Mouse (Mus musculus) kidney, postnatal 14 days (tissue): ENCODE data around the gene Erv3.
A peak's percentile ranks its signal among the peaks of the same experiment; 100 is the strongest.
"Not testable (repeated sequence)": the region's sequence is repeated elsewhere in the genome, so short reads cannot be mapped to it uniquely, and the experiment has no call there.

Experiments
- DNase-seq: peaks from one replicate; pipeline ENCODE4 v3.0.0; 2022; ENCODE audit warnings: mixed read lengths

The Erv3 gene

DNA sequence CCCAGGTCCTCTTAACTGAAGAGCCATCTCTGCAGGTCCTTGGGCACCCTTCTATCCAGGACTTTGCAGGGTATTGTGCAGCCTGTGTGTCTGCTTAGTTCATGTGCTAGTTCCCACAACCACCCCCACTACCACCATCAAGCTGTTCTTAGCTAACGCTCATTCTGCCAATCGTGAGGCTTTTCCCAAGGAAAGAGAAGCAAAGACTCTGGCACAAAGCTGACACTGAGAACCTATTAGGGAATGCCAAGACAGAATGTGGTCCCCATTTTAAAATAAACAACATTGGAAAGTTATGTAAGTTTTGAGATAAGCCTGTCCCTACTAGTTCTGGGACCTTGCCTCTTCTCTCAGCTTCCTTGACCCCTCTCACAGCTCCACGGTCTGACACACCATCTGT lies 3.9 kb upstream of the Erv3 start:
- no peak for DNase-seq

DNA sequence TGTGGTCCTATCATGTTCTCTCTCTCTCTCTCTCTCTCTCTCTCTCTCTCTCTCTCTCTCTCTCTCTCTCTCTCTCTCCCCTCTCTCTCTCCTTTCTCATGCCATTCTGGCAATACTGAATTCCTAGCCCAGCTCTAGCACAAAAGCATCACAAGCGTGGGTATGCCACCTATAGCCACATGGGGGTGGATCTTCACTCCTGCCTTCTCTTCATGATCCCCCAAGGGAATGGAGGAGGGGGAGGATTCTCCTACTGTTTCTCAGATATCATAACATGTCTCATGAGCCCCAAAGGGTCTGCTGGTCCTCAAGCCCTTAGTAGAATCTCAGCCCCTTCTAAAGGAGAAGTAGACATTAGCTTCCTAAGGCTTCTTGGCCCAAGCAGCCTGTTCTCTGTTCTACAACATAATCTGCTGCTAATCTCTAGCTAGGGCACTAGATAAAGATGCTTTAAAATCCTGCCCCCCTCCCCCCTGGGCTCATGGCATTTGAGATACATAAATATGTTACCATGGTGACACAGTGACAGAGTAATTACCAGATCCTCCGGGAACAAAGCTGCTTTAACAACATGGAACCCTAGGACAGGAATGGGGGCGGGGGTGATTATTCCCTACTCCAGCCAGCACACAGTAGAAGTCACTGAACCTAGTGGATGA lies 3.2 kb upstream of the Erv3 start:
- no peak for DNase-seq

DNA sequence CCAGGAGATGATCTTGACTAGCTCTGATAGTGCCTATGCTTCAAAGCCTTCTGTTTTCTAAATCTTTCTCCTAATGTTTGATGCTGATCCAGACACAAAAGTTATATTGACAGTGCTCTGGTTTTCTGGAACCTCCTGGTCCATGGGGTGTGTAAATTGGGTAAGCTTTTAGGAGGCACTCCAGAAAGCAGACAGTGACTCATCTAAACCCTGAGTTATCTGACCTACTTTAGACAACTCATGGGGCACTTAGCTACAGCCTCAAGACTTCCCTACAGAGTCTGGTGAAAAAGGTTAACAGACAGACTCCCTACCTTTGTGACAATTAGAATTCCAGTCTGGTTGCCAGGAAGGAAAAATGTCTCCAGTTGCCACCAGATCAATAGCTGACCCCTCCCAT lies 1.7 kb downstream of the Erv3 start:
- DNase-seq = no peak

DNA sequence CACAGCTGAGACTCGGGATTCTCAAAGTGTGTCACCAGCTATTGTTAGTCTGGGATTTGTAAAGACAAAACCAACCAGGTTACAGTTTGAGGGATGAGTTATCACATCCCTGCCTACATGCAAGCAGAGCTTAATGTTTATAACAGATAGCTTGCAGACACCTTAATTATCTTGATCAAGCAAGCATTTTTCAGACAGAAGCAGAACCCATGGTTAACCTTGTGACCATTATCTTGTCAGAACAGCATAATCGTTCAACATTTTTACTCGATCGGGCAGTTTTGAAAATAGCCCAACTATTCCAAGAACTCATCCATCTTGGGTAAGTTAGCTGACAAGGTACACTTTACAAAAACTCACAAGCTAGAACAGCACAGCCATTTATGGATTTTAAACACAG lies 5.8 kb downstream of the Erv3 start:
- DNase-seq = no peak

DNA sequence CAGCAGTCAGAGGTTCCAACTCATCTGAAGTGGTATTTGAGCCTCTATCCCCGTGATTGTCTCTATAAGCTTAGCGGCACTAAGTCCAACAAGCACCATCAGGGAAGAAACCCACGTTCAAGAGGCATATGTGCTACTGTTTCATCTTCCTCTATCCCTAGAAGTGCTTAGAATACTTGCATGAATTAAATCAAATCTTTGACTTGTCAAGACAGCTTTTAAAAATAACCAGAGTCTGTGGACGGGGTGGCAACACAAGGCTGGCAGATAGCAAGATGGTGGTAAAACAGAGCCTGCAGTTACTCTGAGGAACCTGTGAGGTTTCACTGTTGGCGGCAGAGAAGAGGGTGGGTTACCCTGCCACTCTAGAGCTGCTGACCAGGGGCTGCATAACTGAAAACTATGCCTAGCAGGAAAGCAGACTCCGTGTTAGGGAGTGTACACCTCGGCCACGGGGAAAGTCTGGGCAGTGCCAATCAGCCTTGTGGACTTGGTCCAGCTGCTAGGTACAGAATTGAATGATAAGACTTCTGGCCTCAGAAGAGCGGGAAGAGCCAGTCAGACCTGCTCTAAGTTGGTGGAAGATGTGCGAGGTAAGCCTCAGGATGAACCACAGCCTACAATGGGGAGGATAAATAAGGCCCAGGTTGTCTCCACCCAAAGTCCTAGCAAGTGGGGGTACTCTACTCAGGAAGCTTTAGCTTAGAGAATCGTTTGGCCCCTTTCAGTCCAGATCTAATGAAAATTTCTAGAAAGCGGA lies 8.0 kb downstream of the Erv3 start:
- DNase-seq = no peak

DNA sequence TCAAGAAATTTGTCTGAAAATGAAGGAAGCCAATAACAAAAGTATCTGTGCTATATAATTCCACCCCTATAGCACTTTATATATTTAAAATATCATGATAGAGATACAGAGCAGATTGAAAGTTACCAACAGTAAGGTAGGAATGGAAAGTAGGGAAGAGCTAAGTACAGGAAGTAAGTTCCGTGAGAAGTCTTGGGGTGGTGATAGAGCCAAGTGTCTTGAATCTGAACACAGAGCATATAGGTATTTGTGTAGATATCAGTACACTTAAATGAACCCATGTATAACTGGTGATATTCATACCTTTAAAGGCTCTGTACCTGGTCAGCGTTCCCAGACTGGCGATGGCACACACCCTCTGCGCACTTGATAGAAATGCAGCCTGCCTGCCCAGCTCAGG lies 9.5 kb downstream of the Erv3 start:
- no peak for DNase-seq

DNA sequence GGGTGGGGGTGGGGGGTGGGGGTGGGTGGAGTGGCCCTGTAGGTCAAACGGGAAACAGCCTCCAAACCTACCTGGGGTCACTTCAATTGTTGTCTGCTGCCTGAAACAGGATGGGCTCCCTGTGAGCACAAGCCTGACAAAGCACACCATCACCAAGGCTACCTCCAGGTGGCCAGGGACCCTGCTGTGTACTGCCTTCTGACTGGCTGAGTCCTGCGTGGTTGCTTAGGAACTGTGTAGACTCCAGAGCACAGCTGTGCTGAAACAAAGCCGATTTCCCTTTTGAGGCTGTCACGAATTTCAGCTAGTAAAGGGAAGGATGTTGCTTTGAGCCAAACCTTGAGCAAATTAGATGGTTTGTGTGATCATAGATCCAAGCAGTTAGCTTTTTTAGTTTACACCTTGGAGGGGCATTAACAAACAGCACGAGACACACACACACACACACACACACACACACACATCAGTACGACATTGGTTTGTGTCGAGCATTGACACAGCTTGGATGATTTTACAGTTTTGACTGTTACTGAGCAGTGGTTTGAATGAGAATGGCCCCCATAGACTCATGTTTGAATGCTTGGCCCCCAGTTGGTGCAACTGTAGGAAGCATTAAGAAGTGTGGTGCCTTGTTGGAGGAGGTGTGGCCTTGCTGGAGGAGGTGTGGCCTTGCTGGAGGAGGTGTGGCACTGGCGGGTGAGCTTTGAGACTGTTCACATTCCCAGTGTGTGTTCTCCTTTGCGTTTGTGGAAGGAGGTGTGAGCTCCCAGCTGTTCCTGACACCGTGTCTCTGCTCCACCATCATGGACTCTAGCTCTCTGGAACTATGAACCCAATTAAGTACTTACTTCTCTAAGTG lies 11.8 kb downstream of the Erv3 start:
- no peak for DNase-seq

DNA sequence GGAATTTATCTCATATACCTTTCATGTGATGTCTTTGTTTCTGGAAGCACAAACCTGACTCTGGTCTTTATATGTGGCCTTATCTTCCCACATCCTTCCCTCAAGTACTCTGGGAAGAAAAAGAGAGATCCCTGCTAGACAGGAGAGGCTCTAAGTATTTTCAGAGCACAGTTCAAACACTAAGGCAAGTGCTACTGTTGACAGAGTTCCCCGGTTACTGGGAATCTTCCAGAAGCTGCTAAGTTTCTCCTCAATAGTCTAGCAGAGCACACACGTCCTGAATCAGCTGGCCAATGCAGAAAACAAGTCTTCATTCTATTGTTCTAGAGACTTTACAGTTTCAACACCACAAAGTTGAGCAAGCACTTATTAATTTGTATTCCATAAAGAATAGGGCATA lies 12.7 kb downstream of the Erv3 start:
- DNase-seq = no peak

DNA sequence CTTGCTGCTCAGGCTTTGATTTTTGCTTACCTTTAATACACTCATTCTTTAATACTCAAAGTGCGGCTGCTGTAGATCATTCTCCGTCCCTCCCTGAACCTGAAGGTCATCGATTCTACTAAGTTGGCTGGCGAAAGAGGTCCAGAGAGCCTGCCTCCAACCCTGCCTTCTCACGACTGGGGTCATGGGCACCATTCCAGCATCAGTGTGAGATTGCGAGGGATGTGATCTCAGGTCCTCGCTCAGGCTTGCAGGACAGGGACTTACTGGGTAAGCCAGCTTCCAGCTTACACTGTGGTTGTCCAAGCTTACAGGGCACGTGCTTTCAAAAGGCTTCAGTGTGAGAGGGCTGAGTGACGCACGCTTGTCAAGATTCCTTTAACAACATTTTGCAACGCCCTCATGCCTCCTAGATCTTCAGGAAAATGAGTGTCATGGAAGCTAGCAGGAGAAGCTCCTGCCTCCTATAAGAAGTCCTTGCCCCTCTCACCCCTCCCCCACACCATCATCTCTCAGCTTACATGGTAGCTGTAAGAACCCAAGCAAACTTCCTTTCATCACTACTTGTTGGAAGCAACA lies 13.3 kb downstream of the Erv3 start:
- DNase-seq = no peak

DNA sequence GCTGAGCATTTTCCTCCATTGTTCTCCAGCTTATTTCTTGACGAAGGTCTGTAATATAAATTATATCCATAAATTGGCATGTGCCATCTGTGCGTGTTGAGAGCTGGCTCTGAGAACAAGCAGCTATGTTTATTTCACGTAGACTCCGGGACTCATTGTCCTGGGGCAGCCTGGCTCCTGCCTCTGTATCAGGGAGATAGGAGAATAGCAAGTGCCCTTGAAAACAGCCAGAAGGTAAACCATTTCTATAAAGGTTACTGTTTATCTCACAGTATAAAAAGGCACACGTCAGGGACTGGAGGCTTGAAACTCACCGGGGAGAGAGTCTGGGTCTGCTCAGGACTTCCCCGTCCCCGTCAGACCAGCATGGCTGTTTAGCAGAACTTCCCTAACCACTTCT lies 13.9 kb downstream of the Erv3 start:
- DNase-seq = no peak

DNA sequence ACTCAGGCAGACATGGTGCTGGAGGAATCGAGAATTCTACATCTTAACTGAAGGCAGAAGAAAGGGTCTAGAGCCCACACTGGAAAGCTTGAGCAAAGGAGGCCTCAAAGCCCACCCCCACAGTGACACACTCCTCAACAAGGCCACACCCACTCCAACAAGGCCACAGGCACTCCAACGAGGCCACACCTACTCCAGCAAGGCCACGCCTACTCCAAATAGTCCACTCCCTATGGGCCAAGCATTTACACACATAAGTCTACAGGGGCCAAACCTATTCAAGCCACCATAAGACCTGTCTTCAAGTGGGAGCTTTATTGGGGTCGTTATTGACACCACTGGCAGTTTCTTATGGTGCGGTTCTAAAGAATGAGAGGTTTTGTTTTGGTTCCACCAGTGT lies 17.0 kb downstream of the Erv3 start:
- no peak for DNase-seq

DNA sequence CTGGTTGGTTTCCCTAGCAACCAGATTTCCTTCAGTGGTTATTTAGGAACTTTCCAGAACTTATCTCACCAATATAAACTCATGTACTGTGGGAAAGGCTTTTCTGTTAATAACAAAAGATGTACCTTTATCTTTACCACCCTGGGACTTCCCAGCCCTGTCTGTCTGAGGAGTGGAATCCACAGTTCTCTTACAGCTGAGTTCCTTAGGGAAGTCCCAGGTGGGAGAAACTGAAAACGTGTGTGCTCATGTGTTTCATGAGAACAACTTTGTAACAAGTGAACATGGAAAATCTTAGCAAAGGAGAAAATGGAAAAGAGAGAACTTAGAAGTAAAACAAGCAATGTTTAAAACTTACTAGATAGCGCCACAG lies 18.2 kb downstream of the Erv3 start:
- no peak for DNase-seq

DNA sequence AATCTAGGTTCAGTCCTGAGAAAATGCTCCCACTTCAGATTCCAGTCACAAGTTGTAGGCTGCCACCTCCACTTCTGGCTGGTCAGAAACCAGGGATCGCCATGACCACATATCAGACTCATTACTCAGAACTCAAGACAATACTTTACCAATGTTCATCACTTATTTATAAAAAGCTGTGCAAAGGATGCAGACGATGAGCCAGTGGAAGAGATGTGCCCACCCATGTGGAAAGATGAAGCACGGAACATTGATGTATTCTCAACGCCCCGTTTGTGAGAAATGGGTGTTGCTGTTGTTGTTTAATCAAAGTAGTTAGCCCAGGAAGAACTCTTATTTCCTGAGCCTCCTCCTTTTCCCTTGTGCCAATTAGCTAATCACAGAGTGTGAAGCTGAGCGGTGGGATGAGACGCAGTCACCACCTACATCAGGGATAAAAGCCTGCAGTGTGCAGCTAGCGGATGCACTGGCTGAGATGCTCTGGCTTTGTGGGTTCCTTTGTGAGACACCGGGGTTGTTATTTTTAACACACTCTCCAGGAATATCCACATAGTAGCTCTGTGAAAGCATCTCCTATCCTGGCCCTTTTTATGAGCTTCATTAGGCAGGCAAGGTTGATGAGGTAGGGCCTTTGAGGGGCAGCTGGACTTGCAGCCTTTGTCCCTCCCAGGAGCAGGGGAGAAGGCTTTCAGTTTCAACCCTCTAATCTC lies 18.8 kb downstream of the Erv3 start:
- no peak for DNase-seq

DNA sequence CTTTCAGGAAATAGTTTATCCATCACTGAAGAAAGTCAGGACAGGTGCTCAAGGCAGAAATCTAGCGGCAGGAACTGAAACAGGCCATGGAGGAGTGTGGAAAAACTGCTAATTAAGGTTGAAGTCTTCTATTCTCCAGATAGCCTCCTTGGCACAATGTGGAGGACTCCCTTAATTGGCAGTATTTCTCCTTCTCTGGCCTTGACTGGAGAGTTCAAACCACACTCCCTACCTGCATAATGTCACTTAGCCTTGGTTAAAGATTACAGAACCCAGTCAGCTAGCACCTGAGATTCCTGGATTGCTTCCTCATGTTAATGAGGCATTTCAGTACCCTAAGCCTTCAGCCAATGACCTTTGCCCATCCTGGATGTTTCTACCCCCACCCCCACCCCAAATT lies 25.3 kb downstream of the Erv3 start:
- DNase-seq = peak; percentile 10

DNA sequence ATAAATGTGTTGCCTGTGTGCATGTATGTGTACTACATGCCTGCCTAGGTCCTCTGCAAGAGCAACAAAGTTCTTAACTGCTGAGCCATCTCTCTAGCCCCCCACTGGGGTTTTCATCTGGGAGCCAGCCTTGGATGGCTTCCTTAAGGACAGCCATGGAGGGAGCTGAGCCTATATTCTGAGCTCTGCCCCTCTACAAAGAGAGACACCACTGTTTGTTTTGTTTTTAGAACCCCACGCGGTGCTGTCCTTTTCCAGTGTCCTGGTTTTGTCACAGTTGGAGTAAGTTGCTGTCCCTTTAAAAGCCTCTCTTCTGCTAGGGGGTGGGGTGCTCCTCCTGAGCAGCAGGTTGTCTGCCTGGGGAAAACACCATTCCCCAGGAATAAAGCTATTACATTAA lies 27.7 kb downstream of the Erv3 start:
- DNase-seq = no peak

DNA sequence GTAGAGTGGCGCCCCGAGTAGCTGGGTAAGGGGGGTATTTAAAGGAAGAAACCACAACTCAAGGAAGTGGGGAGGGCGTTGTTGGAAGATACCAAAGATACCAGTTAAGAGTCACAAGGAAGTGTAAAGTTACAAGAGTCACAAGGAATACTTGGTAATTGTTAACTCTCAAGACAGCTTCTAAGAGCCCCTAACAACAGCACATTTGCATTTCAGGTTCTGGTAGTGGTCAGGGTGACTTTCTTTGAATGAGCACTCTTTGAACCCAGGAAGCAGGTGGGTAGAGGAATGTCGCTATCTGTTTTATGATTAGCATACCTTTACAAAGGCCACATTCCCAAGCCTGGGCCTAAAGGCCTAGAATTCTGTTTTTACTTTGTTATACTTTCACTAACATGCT lies 28.6 kb downstream of the Erv3 start:
- DNase-seq = not testable (repeated sequence)

DNA sequence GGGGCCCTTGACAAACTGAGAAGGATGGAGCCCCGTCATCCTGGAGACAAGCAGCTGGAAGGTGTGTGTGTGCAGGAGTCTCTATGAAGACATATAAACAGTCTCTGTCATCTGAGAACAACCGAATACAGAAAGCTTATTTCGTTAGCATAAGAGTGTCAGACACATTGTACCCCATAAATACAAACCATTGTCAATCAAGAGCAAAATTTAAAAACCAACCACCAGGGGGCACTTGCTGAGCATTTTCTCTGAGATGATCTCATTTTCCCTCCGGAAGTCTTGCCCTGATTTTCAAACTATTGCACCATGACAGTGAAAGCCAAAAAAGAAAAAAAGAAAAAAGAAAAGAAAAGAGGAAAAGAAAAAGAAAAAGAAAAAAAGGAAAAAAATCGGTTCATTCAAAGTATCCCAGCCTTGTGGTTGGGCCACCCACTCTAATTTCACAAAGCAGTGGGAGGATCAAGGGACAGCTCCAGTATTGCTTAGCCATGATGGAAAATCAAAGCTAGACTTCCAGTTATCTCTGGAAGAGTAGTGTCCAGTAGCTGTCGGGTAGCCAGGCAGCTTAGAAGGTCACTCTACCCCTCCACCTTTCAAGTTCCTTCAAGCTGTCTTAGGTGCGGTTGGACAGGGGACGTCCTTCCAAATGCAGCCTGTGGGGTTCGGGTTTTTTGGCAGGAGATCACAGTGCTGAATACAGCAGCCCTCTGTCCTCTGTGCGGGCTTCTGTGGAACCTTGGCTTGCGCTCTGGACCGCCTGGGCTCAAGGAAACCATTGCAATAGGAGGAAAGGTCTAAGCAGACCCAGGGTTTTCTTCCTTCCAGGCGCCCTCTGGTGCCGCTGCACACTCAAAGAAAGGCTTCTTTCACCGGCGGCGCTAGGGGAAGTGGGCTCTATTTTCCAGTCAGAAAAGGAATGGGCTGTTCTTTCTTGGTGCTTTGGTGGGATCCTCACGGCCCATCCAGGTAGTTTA lies 31.3 kb downstream of the Erv3 start:
- DNase-seq = peak; percentile 60

DNA sequence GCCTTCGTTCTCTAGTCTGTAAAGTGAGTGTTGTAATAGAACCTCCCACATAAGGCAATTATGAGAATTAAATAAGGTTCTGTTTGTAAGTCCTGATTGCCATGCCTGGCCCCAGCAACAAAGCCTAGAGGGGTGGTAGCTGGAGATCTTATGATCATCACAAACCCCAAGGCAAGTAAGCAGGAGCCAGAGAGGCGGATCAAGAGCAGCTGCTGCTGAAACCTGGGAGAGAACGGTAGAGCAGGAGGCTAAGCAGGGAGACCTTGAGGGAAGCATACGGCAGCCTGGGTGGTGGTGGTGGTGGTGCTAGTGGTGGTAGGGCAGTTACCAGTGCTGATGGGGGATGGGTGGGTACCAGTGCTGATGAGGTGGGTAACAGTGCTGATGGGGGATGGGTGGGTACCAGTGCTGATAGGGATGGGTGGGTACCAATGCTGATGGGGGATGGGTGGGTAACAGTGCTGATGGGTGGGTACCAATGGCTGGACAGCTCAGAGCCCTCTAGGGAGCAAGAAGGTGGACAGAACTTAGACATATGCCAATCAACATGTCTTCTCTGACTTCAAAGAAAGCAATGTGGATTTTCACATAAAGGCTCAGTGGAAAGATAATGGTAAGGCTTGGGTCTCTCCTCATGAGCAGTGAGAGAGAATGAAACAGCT lies 32.4 kb downstream of the Erv3 start:
- no peak for DNase-seq

DNA sequence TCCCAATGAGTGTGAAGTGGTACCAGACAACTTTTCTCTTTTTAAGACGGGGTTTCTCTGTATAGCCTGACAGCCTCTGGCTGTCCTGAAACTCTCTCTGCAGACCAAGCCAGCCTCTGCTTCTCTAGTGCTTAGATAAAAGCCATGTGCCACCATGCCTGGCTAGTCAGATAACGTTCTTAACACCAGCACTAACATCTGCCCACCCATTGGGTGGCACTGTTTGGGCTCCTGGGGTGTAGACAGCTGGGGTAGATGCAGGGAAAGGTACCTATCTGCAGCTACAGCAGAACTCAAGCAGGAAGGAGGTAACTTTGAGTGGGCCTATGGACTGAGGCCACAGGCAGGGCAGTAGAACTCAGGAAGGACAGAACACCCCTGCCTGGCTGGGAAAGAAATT lies 34.0 kb downstream of the Erv3 start:
- no peak for DNase-seq

DNA sequence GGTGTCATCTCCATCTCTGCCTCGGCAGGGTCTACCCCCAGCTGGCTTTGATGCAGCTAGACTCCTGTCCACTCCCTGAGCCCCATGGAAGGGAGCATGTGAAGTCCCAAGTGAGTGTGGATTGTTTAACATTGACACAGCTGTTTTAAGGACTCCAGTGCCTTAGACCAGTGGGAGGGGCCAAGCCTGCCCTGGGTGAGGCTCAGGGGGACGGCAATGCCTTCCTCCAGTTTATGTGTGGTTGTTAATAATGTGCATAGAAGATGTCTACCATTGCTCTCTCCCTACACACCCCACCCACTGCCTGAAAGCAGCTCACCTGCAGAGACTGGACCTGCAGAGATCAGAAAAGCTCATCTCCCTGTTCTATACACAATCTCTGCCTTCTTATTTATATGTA lies 35.6 kb downstream of the Erv3 start:
- DNase-seq = no peak

DNA sequence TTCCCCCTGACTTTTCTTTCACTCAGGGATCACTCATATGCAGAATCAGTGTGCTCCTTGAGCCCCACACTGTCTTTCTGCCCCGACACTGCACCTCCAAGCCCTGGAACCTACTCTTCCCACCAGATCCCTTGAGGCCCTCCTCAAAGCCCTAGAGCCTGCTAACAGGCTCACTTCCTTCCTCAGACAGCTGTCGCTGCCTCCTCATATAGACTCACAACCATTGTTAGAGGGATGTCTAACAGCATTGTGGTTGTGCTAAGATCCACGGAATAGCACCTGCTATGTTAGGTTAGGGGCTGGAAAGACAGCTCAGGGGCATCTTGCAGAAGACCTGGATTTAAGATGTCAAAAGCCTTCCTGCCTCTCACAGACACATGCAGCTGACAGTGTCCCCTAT lies 37.1 kb downstream of the Erv3 start:
- DNase-seq = no peak
